Mouse (Mus musculus) forebrain, postnatal 0 days (tissue): ENCODE measurements around the gene Serpina3b. TPM values are rescaled to one million over a fixed set of nuclear protein-coding genes. Genes with fewer than 3 reads are reported as not detected.

Source experiments
- ATAC-seq: fragments of 200-750 bp; cut with Nextera tagmentation; 2 replicates; pipeline ENCODE4 v1.8.0; 2017; ENCODE audit warnings: mild to moderate bottlenecking, moderate library complexity
- DNase-seq: peaks from one replicate; pipeline ENCODE4 v3.0.0-alpha.2; 2015
- H3K27ac ChIP-seq: fragments of 300-500 bp; sonication (generic); 2 replicates; pipeline ENCODE4 v1.5.1; 2014; ENCODE audit warnings: low read depth, mild to moderate bottlenecking, antibody characterized with exemption, low read length, moderate library complexity, mixed read lengths
- H3K27me3 ChIP-seq: fragments of 300-500 bp; sonication (generic); 2 replicates; pipeline ENCODE4 v1.6.1; 2014; ENCODE audit warnings: mild to moderate bottlenecking, low read length, mixed read lengths; ENCODE audit not compliant: insufficient read depth
- H3K36me3 ChIP-seq: fragments of 300-500 bp; sonication (generic); 2 replicates; pipeline ENCODE4 v1.6.1; 2014; ENCODE audit warnings: mild to moderate bottlenecking, moderate library complexity; ENCODE audit not compliant: insufficient read depth
- H3K4me1 ChIP-seq: fragments of 300-500 bp; sonication (generic); 2 replicates; pipeline ENCODE4 v1.6.1; 2014; ENCODE audit warnings: antibody characterized with exemption; ENCODE audit not compliant: insufficient read depth
- H3K4me2 ChIP-seq: fragments of 300-500 bp; sonication (generic); 2 replicates; pipeline ENCODE4 v1.6.1; 2014; ENCODE audit warnings: low read depth, mild to moderate bottlenecking, moderate library complexity
- H3K4me3 ChIP-seq: fragments of 300-500 bp; sonication (generic); 2 replicates; pipeline ENCODE4 v1.5.1; 2014; ENCODE audit warnings: low read depth, low read length, mixed read lengths
- H3K9ac ChIP-seq: fragments of 300-500 bp; sonication (generic); 2 replicates; pipeline ENCODE4 v1.6.1; 2014; ENCODE audit warnings: mild to moderate bottlenecking
- H3K9me3 ChIP-seq: fragments of 300-500 bp; sonication (generic); 2 replicates; pipeline ENCODE4 v1.6.1; 2016; ENCODE audit warnings: low read length
- CTCF ChIP-seq: sonication (generic); IDR thresholded peaks from 2 replicates; pipeline ENCODE4 v1.5.1; 2016; ENCODE audit warnings: antibody characterized with exemption, control low read depth, low read depth
- WGBS: fragments of 180-500 bp; shearing (Covaris S2); extraction: QIAGEN DNeasy Blood & Tissue Kit; methylation state at CpG from one replicate; pipeline ENCODE4 v1.1.7; 2014; 5-methylcytosine and 5-hydroxymethylcytosine counted together
- polyA plus RNA-seq: library from polyadenylated mRNA; unstranded; fragments of >200 nt; fragmentation: Nextera tagmentation; extraction: Ambion mirVana; gene quantifications from 2 replicates; pipeline ENCODE4 v1.2.1, GENCODE M21; 2015
- total RNA-seq: library from RNA; depleted of rRNA; stranded (reverse); fragments of >200 nt; gene quantifications from 2 replicates; pipeline ENCODE4 v1.2.3, GENCODE M21; 2014

The Serpina3b gene
- total and polyA plus RNA-seq, 2 experiments from 2014 or later = not detected

DNA sequence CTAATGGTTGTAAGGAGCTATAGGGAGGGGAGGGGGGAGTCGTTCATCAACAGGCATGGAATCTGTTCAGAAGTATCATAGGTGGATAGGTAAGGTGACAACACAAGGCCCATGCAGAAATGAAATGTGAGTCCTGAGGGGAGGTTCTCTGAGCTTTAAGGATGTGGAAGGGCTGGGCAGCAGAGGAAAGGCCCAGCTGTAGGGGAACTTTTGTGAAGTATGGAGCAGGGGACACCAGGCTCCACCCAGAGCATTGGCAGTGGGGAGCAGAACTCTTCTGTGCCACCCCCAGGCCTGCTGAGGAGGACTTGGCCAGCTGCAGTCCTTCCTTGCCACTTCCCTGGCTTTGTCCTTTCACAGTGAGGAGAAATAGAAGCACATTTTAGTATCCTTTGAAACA lies 13.7 kb downstream of the Serpina3b start:
- H3K9me3 ChIP-seq = no peaks in the 10 kb centered on the region
- no peaks in the 10 kb centered on the region for H3K27me3 ChIP-seq
- no peak overlapping the region for H3K27ac ChIP-seq
- DNase-seq = no peak
- TF ChIP-seq CTCF = no peak
- no peaks in the 10 kb centered on the region for H3K36me3 ChIP-seq
- no peak overlapping the region for H3K4me2 ChIP-seq
- H3K4me1 ChIP-seq = no peaks in the 10 kb centered on the region
- no peak overlapping the region for H3K4me3 ChIP-seq
- WGBS = 79% methylated on average over 1 of the region's 1 CpGs
- H3K9ac ChIP-seq = no peak overlapping the region
- ATAC-seq = no peak

- no peaks in the 10 kb centered on the region for H3K27me3 ChIP-seq
- H3K4me3 ChIP-seq = no peak overlapping the region
- no peak overlapping the region for H3K4me2 ChIP-seq
- no peaks in the 10 kb centered on the region for H3K9me3 ChIP-seq
- WGBS = 81% methylated on average over 1 of the region's 1 CpGs
- H3K36me3 ChIP-seq = no peaks in the 10 kb centered on the region
- no peak for TF ChIP-seq CTCF
- H3K4me1 ChIP-seq = no peaks in the 10 kb centered on the region
- DNase-seq = no peak
- H3K9ac ChIP-seq = no peak overlapping the region
- ATAC-seq = no peak
- no peak overlapping the region for H3K27ac ChIP-seq
These were observed 14.6 kb downstream of the Serpina3b start for GRCm38 (mm10) chr12:104142427-104142826.

GRCm38 (mm10) chr12:104143286-104143685 lies 15.5 kb downstream of the Serpina3b start:
- H3K9me3 ChIP-seq = no peaks in the 10 kb centered on the region
- H3K9ac ChIP-seq = no peak overlapping the region
- 92% methylated on average over 1 of the region's 1 CpGs for WGBS
- DNase-seq = no peak
- TF ChIP-seq CTCF = no peak
- H3K27me3 ChIP-seq = no peaks in the 10 kb centered on the region
- H3K27ac ChIP-seq = no peak overlapping the region
- H3K4me1 ChIP-seq = no peaks in the 10 kb centered on the region
- ATAC-seq = no peak
- no peak overlapping the region for H3K4me3 ChIP-seq
- H3K36me3 ChIP-seq = no peaks in the 10 kb centered on the region
- H3K4me2 ChIP-seq = no peak overlapping the region

DNA sequence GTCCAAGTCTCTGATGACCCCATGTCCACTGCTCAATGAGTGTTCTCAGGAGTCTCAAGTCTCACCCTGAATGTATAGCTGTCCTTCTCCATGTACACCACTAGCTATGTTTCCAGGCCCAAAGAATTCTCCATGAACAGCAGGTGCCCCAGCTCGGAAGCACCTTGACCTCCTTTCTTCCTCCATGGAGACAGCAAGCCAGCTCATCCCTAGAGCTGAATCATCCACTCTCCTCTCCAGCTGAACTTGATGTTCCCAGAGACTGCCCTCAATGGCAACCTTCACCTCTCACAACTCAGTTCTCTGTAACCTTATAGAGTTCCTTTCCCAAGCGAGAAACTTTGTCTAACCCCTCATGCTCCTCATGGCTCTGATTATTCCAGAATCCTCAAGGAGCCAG lies 17.8 kb downstream of the Serpina3b start:
- WGBS = 82% methylated on average over 2 of the region's 2 CpGs
- no peaks in the 10 kb centered on the region for H3K4me1 ChIP-seq
- no peak for ATAC-seq

DNA sequence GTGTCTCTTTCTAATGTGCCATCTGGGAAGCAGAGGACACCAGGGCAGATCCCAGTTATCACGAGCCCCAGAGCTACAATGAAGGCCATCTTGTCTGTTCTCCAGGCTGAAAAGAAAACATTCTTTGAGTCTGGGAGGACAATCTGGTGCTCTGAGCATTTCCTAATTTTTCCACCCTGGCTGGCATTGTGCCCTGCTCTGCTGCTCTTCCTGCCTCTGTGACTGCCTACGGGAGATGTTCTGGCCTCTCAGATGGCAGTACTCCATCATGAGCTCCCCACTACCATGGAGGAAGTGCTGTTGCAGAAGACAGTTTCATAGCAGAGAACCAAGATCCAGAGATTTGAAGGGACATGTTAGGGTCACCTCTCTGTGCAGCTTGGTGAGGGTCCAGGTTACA lies 24.2 kb downstream of the Serpina3b start:
- H3K36me3 ChIP-seq = no peaks in the 10 kb centered on the region
- no peaks in the 10 kb centered on the region for H3K27me3 ChIP-seq
- no peak for TF ChIP-seq CTCF
- H3K4me3 ChIP-seq = no peak overlapping the region
- ATAC-seq (no peak), DNase-seq (no peak)
- no peak overlapping the region for H3K27ac ChIP-seq
- H3K9me3 ChIP-seq = no peaks in the 10 kb centered on the region
- H3K9ac ChIP-seq = no peak overlapping the region
- H3K4me2 ChIP-seq = no peak overlapping the region
- 68% methylated on average over 2 of the region's 2 CpGs for WGBS
- H3K4me1 ChIP-seq = no peaks in the 10 kb centered on the region

More for the DNA sequence above, 17.8 kb downstream of the Serpina3b start:
- Histone ChIP-seq H3K36me3 (no peaks in the 10 kb centered on the region), H3K9me3 (no peaks in the 10 kb centered on the region), H3K27ac (no peak overlapping the region), H3K27me3 (no peaks in the 10 kb centered on the region), H3K4me3 (no peak overlapping the region), H3K9ac (no peak overlapping the region), H3K4me2 (no peak overlapping the region)
- no peak for TF ChIP-seq CTCF
- no peak for DNase-seq

DNA sequence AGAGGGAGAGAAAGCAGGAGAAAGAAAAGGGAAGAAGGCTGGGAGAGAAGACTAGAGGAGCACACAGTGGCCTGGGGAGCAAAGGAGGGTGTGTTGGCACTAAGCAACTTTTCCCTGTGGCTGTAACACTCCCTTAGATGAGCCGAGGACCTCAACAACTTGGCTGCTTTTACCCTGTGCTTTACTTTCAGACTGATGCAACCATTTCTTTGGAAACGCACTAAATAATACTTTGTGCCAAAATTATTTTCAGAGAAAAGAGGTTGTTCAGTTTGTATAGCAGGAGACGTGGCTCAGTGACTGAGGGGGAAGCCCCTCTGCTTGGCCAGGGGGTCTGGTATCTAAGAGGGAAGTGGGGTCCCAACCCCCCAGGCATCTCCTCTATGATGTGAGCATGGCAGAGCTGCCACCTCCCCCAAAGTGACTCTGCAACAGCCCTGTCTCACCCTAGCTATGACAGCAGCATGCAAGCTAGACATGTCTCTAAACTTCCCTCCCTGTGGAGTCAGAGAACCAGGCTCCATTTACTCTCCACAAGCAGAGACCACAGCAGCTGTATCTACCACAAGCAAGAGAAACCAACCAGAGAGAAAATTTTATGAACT lies 25.3 kb downstream of the Serpina3b start:
- DNase-seq (no peak), ATAC-seq (no peak)
- Histone ChIP-seq H3K4me1 (no peaks in the 10 kb centered on the region), H3K4me2 (no peak overlapping the region), H3K27me3 (no peaks in the 10 kb centered on the region), H3K9me3 (no peaks in the 10 kb centered on the region), H3K9ac (no peak overlapping the region), H3K36me3 (no peaks in the 10 kb centered on the region), H3K4me3 (no peak overlapping the region), H3K27ac (no peak overlapping the region)
- 64% methylated on average over 3 of the region's 3 CpGs for WGBS
- TF ChIP-seq CTCF = no peak

DNA sequence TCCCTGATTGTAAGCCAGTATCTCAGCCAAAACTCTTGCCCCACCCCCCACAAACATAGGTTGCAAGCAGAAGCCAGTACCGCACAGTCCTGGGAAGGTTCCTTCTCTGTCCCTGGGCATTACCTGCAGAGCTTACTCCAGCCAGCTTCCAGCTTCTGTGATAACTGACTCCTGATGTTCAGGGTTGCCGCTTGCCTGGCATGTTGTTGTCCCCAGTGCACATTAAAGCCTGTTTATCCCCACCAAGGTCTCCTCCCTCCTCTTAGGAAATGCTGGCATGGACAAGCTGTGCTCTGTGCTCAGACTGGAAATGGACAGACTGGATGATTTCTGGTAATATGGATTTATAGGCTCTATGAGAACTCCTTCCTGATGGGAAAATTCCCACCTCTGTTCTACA lies 25.9 kb downstream of the Serpina3b start, which contains the start of gene Serpina3c:
Gene Serpina3c, minus strand, starts transcription at position 215 of the 400 bp plus-strand sequence.
- no peaks in the 10 kb centered on the region for H3K36me3 ChIP-seq
- H3K4me1 ChIP-seq = no peaks in the 10 kb centered on the region
- H3K27ac ChIP-seq = no peak within 1 kb of the TSS
- H3K9ac ChIP-seq = no peak within 1 kb of the TSS
- no peaks in the 10 kb centered on the region for H3K27me3 ChIP-seq
- TF ChIP-seq CTCF = no peak
- no peaks in the 10 kb centered on the region for H3K9me3 ChIP-seq
- no peak within 1 kb of the TSS for H3K4me3 ChIP-seq
- no peak for DNase-seq
- ATAC-seq = no peak
- H3K4me2 ChIP-seq = no peak within 1 kb of the TSS
- 96% methylated on average over 2 of the region's 2 CpGs for WGBS
